Mouse (Mus musculus): ENCODE data around the gene Tmem135. TPM values are rescaled to one million over a fixed set of nuclear protein-coding genes. Genes with fewer than 3 reads are reported as not detected.
A peak's percentile ranks its signal among the peaks of the same experiment; 100 is the strongest.

Gene Tmem135
- total RNA-seq, 4 experiments from 2014 or later = 59.4 to 69.6 (median 64.9) TPM

- no peak for DNase-seq (ENCODE audit: low spot score in 2 of 2)
Measured at GRCm38 (mm10) chr7:89193459-89193858, 210.6 kb downstream of the Tmem135 start.

GRCm38 (mm10) chr7:89183928-89184327, 220.1 kb downstream of the Tmem135 start:
- no peak for DNase-seq (ENCODE audit: low spot score in 2 of 2)

- no peak for DNase-seq (ENCODE audit: low spot score in 2 of 2)
Measured at GRCm38 (mm10) chr7:89182943-89183342, 221.1 kb downstream of the Tmem135 start.

GRCm38 (mm10) chr7:89181285-89181684, 222.7 kb downstream of the Tmem135 start:
- no peak for DNase-seq (ENCODE audit: low spot score in 2 of 2)

GRCm38 (mm10) chr7:89178601-89179000, 225.4 kb downstream of the Tmem135 start:
- peak; percentile 25 to 29 for DNase-seq (ENCODE audit: low spot score in 2 of 2)

GRCm38 (mm10) chr7:89177926-89178325, 226.1 kb downstream of the Tmem135 start:
- no peak for DNase-seq (ENCODE audit: low spot score in 2 of 2)

GRCm38 (mm10) chr7:89174430-89174829, 229.6 kb downstream of the Tmem135 start:
- no peak for DNase-seq (ENCODE audit: low spot score in 2 of 2)

- DNase-seq (ENCODE audit: low spot score in 2 of 2) = no peak
Measured at GRCm38 (mm10) chr7:89173018-89173417, 231.0 kb downstream of the Tmem135 start.

GRCm38 (mm10) chr7:89171790-89172467, 232.1 kb downstream of the Tmem135 start:
- DNase-seq (ENCODE audit: low spot score in 2 of 2) = no peak

- DNase-seq (ENCODE audit: low spot score in 2 of 2) = peak; percentile 60 to 78
Measured at GRCm38 (mm10) chr7:89168606-89169005, 235.4 kb downstream of the Tmem135 start.

- DNase-seq (ENCODE audit: low spot score in 2 of 2) = no peak
Measured at GRCm38 (mm10) chr7:89165528-89165927, 238.5 kb downstream of the Tmem135 start.

GRCm38 (mm10) chr7:89161610-89162378, 242.2 kb downstream of the Tmem135 start:
- DNase-seq (ENCODE audit: low spot score in 2 of 2) = no peak

- no peak for DNase-seq (ENCODE audit: low spot score in 2 of 2)
Measured at GRCm38 (mm10) chr7:89157356-89157755, 246.7 kb downstream of the Tmem135 start.

GRCm38 (mm10) chr7:89156629-89157028, 247.4 kb downstream of the Tmem135 start:
- no peak for DNase-seq (ENCODE audit: low spot score in 2 of 2)

GRCm38 (mm10) chr7:89155741-89156140, 248.3 kb downstream of the Tmem135 start:
- DNase-seq (ENCODE audit: low spot score in 2 of 2) = no peak

GRCm38 (mm10) chr7:89155223-89155622, 248.8 kb downstream of the Tmem135 start:
- no peak for DNase-seq (ENCODE audit: low spot score in 2 of 2)

- DNase-seq (ENCODE audit: low spot score in 2 of 2) = no peak
Measured at GRCm38 (mm10) chr7:89151345-89151744, 252.7 kb downstream of the Tmem135 start.

GRCm38 (mm10) chr7:89140640-89141300, 263.3 kb downstream of the Tmem135 start:
- DNase-seq (ENCODE audit: low spot score in 2 of 2) = peak; percentile 24 to 32

- DNase-seq (ENCODE audit: low spot score in 2 of 2) = no peak
Measured at GRCm38 (mm10) chr7:89134884-89135511, 269.0 kb downstream of the Tmem135 start.

- DNase-seq (ENCODE audit: low spot score in 2 of 2) = peak in 1 of 2 experiments; percentile 55
Measured at GRCm38 (mm10) chr7:89126063-89126882, 277.7 kb downstream of the Tmem135 start.

- DNase-seq (ENCODE audit: low spot score in 2 of 2) = no peak
Measured at GRCm38 (mm10) chr7:89116261-89116664, 287.8 kb downstream of the Tmem135 start.
